Mouse (Mus musculus) embryonic stem cell, embryonic (primary cell): ENCODE measurements at regions not wholly inside any gene's neighbourhood (a gene's known extent, or its start where the extent isn't known, plus 50 kb on each side); places are given as distances from the start of the nearest gene placed in this dataset.
"Not testable (repeated sequence)": the region's sequence is repeated elsewhere in the genome, so short reads cannot be mapped to it uniquely, and the experiment has no call there.

Experiments used
- CTCF ChIA-PET, 4 experiments: fragments of 300-600 bp in 2 of 4; fragments of 350-600 bp in 2 of 4; sonication (Branson Sonifier 250); formaldehyde crosslinking; loops; one replicate each; lab custom pipeline; 2022; ENCODE audit warnings: inconsistent platforms in 2 of 4; lab: Charles Lee
- POLR2A ChIA-PET, 4 experiments: fragments of 300-600 bp in 2 of 4; fragments of 350-600 bp in 2 of 4; sonication (Branson Sonifier 250); formaldehyde crosslinking; loops; one replicate each; lab custom pipeline; 2022; ENCODE audit warnings: antibody characterized with exemption in 4 of 4, inconsistent platforms in 1 of 4; lab: Charles Lee

GRCm38 (mm10) chr10:103862120-103862519, 280.7 kb upstream of the Gm21293 start:
- ChIA-PET CTCF (no interaction called here), POLR2A (no interaction called here)

GRCm38 (mm10) chr10:103863909-103864308, 278.9 kb upstream of the Gm21293 start:
- CTCF ChIA-PET, result no interaction called here

GRCm38 (mm10) chr10:103910098-103910497, 232.7 kb upstream of the Gm21293 start:
- CTCF ChIA-PET, result no interaction called here
- POLR2A ChIA-PET, result no interaction called here

More at GRCm38 (mm10) chr10:103863909-103864308, 278.9 kb upstream of the Gm21293 start:
- POLR2A ChIA-PET, result no interaction called here

- CTCF ChIA-PET, result no interaction called here
- POLR2A ChIA-PET, result no interaction called here
Observed at GRCm38 (mm10) chr10:103958183-103958582, 184.6 kb upstream of the Gm21293 start.

- ChIA-PET POLR2A (no interaction called here), CTCF (no interaction called here)
Observed at GRCm38 (mm10) chr10:103976059-103976458, 166.7 kb upstream of the Gm21293 start.

- POLR2A ChIA-PET, result no interaction called here
- CTCF ChIA-PET, result no interaction called here
Observed at GRCm38 (mm10) chr10:103984287-103984956, 158.4 kb upstream of the Gm21293 start.

- ChIA-PET CTCF (no interaction called here), POLR2A (no interaction called here)
Observed at GRCm38 (mm10) chr10:104019540-104019939, 123.2 kb upstream of the Gm21293 start.

- POLR2A ChIA-PET, result no interaction called here
- CTCF ChIA-PET, result no interaction called here
Observed at GRCm38 (mm10) chr10:104021593-104021992, 121.2 kb upstream of the Gm21293 start.

GRCm38 (mm10) chr10:104028162-104028561, 114.6 kb upstream of the Gm21293 start:
- ChIA-PET POLR2A (no interaction called here), CTCF (no interaction called here)

- ChIA-PET CTCF (interaction anchor here in 1 of 4 experiments (0.7 kb wide), 1 partner anchor 235 kb away, joined by 4 read pairs; no protein-coding TSS in a partner anchor), POLR2A (no interaction called here)
Observed at GRCm38 (mm10) chr10:104032771-104033170, 110.0 kb upstream of the Gm21293 start.

GRCm38 (mm10) chr10:104041729-104042386, 100.9 kb upstream of the Gm21293 start:
- CTCF ChIA-PET, POLR2A ChIA-PET: not testable (repeated sequence)

GRCm38 (mm10) chr10:104042387-104042775, 100.4 kb upstream of the Gm21293 start:
- ChIA-PET POLR2A (no interaction called here), CTCF (no interaction called here)

- CTCF ChIA-PET, result no interaction called here
- POLR2A ChIA-PET, result no interaction called here
Observed at GRCm38 (mm10) chr10:104043569-104043968, 99.2 kb upstream of the Gm21293 start.
